Mouse (Mus musculus) ZHBTc4 (cell line): Measurements from ENCODE around the gene Angptl4.
A peak's percentile ranks its signal among the peaks of the same experiment; 100 is the strongest.
"Not testable (repeated sequence)": the region's sequence is repeated elsewhere in the genome, so short reads cannot be mapped to it uniquely, and the experiment has no call there.

Source experiments
- DNase-seq: peaks from one replicate; pipeline ENCODE4 v3.0.0-alpha.2; 2011; ENCODE audit warnings: low read depth, low spot score

Gene Angptl4

GRCm38 (mm10) chr17:33781124-33781977 lies at the start of gene Angptl4:
Angptl4 (minus strand) TSS chr17:33781830.
- peak; percentile 90 for DNase-seq

- DNase-seq, result no peak
Measured at GRCm38 (mm10) chr17:33829561-33829960, 47.9 kb upstream of the Angptl4 start.

GRCm38 (mm10) chr17:33828892-33829291 lies 47.3 kb upstream of the Angptl4 start:
- DNase-seq, result no peak

GRCm38 (mm10) chr17:33826850-33827249 lies 45.2 kb upstream of the Angptl4 start:
- DNase-seq, result peak; percentile 85

- no peak for DNase-seq
Measured at GRCm38 (mm10) chr17:33825462-33825861, 43.8 kb upstream of the Angptl4 start.

GRCm38 (mm10) chr17:33824997-33825330 lies 43.3 kb upstream of the Angptl4 start:
- not testable (repeated sequence) for DNase-seq

- DNase-seq, result peak; percentile 97
Measured at GRCm38 (mm10) chr17:33824084-33824996, 42.7 kb upstream of the Angptl4 start, which contains the start of the genes Rps28 and Ndufa7. Rps28 (minus strand) TSS chr17:33824562. Ndufa7 (plus strand) TSS chr17:33824572.

GRCm38 (mm10) chr17:33823171-33823570 lies 41.5 kb upstream of the Angptl4 start:
- DNase-seq, result peak; percentile 39

- peak; percentile 48 for DNase-seq
Measured at GRCm38 (mm10) chr17:33822436-33822959, 40.9 kb upstream of the Angptl4 start.

GRCm38 (mm10) chr17:33817969-33818643 lies 36.5 kb upstream of the Angptl4 start:
- DNase-seq, result no peak

GRCm38 (mm10) chr17:33817184-33817968 lies 35.7 kb upstream of the Angptl4 start:
- peak; percentile 100 for DNase-seq

GRCm38 (mm10) chr17:33816612-33817011 lies 35.0 kb upstream of the Angptl4 start:
- DNase-seq, result no peak

GRCm38 (mm10) chr17:33815399-33815798 lies 33.8 kb upstream of the Angptl4 start:
- no peak for DNase-seq

- no peak for DNase-seq
Measured at GRCm38 (mm10) chr17:33812990-33813389, 31.4 kb upstream of the Angptl4 start.

GRCm38 (mm10) chr17:33812475-33812874 lies 30.8 kb upstream of the Angptl4 start:
- no peak for DNase-seq

- no peak for DNase-seq
Measured at GRCm38 (mm10) chr17:33811142-33811516, 29.5 kb upstream of the Angptl4 start.

GRCm38 (mm10) chr17:33810334-33811141 lies 28.9 kb upstream of the Angptl4 start, which contains the start of gene Kank3:
Kank3 (plus strand) TSS chr17:33810519.
- DNase-seq, result peak; percentile 99

- DNase-seq, result no peak
Measured at GRCm38 (mm10) chr17:33808192-33808591, 26.6 kb upstream of the Angptl4 start.

- peak; percentile 89 for DNase-seq
Measured at GRCm38 (mm10) chr17:33807181-33807888, 25.7 kb upstream of the Angptl4 start.
